Mouse (Mus musculus) G1E (cell line): ENCODE measurements at regions not wholly inside any gene's neighbourhood (a gene's known extent, or its start where the extent isn't known, plus 50 kb on each side); places are given as distances from the start of the nearest gene placed in this dataset.

Experiments used
- CTCF ChIP-seq: IDR thresholded peaks from 2 replicates; pipeline ENCODE4 v1.5.1; 2012; ENCODE audit warnings: low read depth, low read length, inconsistent platforms, mixed read lengths
- GATA1 ChIP-seq: IDR thresholded peaks from 2 replicates; pipeline ENCODE4 v1.6.1; 2012; ENCODE audit warnings: borderline replicate concordance, low read length, inconsistent platforms, mixed read lengths
- GATA2 ChIP-seq: IDR thresholded peaks from 2 replicates; pipeline ENCODE4 v1.6.1; 2012; ENCODE audit warnings: low read depth, low read length, inconsistent platforms, borderline replicate concordance
- POLR2AphosphoS5 ChIP-seq: IDR thresholded peaks from 2 replicates; pipeline ENCODE4 v1.6.1; 2012; ENCODE audit warnings: low read depth, low read length, inconsistent platforms; ENCODE audit not compliant: insufficient replicate concordance
- TAL1 ChIP-seq: conservative IDR thresholded peaks from 2 replicates; pipeline ENCODE4 v1.6.1; 2012; ENCODE audit warnings: low read depth, low read length, inconsistent platforms, mixed read lengths

GRCm38 (mm10) chr9:111879710-111880109 lies 189.6 kb upstream of the Stac start:
- TF ChIP-seq CTCF (no peak), POLR2AphosphoS5 (no peak), GATA1 (no peak), GATA2 (no peak), TAL1 (no peak)
